Mouse (Mus musculus): ENCODE measurements around the gene Chtop. TPM values are rescaled to one million over a fixed set of nuclear protein-coding genes. Genes with fewer than 3 reads are reported as not detected.

Chtop gene
- total and polyA plus RNA-seq, 3 experiments, result 201 to 320 TPM; not detected in 1

DNA sequence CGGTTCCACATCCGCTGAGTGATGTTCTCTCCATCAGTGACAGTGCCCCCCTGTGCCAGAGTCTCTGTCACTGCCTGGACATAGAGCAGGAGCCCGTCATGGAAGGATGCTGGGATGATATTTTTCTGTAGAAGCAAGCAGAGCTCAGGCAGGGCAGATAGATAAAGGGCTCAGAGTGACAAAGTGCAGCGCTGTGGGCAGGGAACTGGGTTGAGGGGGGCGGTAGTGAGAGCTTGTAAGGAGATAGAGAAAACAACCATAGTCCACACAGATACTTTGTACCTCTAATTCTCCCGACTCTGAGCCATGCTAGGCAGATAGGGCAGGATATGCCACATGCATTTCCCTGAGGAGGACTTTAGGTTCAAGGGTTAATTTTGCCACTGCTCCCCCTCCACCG, 46.7 kb downstream of the Chtop start:
- no peak overlapping the region for H3K9ac ChIP-seq (ENCODE audit: control insufficient read depth, low read depth, low read length, poor library complexity, severe bottlenecking)
- no peak for TF ChIP-seq MAZ (IDR thresholded peaks at IDR 0.05; ENCODE audit: low read depth, low read length)
- no peak for TF ChIP-seq USF2 (IDR thresholded peaks at IDR 0.05; ENCODE audit: borderline replicate concordance in 1 of 2, insufficient read depth in 1 of 2, low read depth in 1 of 2, low read length in 2 of 2)
- no peak for TF ChIP-seq RCOR1 (IDR thresholded peaks at IDR 0.05; ENCODE audit: low read depth, low read length)
- TF ChIP-seq MXI1 (IDR thresholded peaks at IDR 0.05; ENCODE audit: low read depth, low read length), result no peak
- TF ChIP-seq ZNF384 (IDR thresholded peaks at IDR 0.05; ENCODE audit: low read depth, low read length), result no peak
- no peak for TF ChIP-seq GATA1 (IDR thresholded peaks at IDR 0.05; ENCODE audit: low read depth, low read length)
- no peak for DNase-seq (ENCODE audit: low read depth, low spot score)
- no peaks in the 10 kb centered on the region for H3K36me3 ChIP-seq (ENCODE audit: control insufficient read depth in 1 of 2, insufficient read depth in 2 of 2, low read length in 2 of 2)
- no peaks in the 10 kb centered on the region for H3K4me1 ChIP-seq (ENCODE audit: control insufficient read depth in 1 of 2, insufficient read depth in 2 of 2, low read length in 2 of 2)
- H3K4me3 ChIP-seq (ENCODE audit: control insufficient read depth in 1 of 2, insufficient read depth in 1 of 2, low read depth in 2 of 2, low read length in 2 of 2), result no peak overlapping the region
- no peaks in the 10 kb centered on the region for H3K9me3 ChIP-seq (replicated peaks; ENCODE audit: insufficient read depth, low read length)
- H3K27me3 ChIP-seq (ENCODE audit: control insufficient read depth in 1 of 2, insufficient read depth in 2 of 2, low read length in 2 of 2), result peaks cover 8 to 13% of the 10 kb centered on the region in 2 experiments
- no peak overlapping the region for H3K27ac ChIP-seq (ENCODE audit: control insufficient read depth, low read depth, low read length)
- no peaks in the 10 kb centered on the region for H3K79me2 ChIP-seq (ENCODE audit: control insufficient read depth, insufficient read depth, low read length, poor library complexity)

DNA sequence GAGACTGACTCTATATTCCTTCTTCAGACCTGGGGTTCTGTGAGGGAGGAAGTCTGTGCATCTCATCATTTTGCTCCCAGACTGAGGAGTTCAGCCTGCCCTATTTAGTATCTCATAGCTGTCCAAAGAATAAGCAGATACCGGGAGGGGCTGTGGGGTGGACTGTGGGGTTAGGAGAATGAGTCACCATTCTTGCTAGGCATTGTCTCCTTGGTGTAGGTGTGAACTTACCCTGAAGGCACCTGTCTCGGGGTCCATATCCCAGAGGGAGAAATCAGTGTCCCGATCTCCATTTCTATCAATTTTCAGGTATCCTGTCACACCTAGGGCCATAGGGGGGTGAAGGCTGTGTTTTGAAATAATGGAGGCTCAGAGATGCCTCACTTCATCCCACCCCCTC, 47.4 kb downstream of the Chtop start:
- Histone ChIP-seq H3K9me3 (replicated peaks; ENCODE audit: insufficient read depth, low read length) (no peaks in the 10 kb centered on the region), H3K4me3 (ENCODE audit: control insufficient read depth in 1 of 2, insufficient read depth in 1 of 2, low read depth in 2 of 2, low read length in 2 of 2) (no peak overlapping the region), H3K79me2 (ENCODE audit: control insufficient read depth, insufficient read depth, low read length, poor library complexity) (no peaks in the 10 kb centered on the region), H3K4me1 (ENCODE audit: control insufficient read depth in 1 of 2, insufficient read depth in 2 of 2, low read length in 2 of 2) (no peaks in the 10 kb centered on the region), H3K27me3 (ENCODE audit: control insufficient read depth in 1 of 2, insufficient read depth in 2 of 2, low read length in 2 of 2) (peaks cover 8 to 13% of the 10 kb centered on the region in 2 experiments), H3K27ac (ENCODE audit: control insufficient read depth, low read depth, low read length) (no peak overlapping the region), H3K9ac (ENCODE audit: control insufficient read depth, low read depth, low read length, poor library complexity, severe bottlenecking) (no peak overlapping the region), H3K36me3 (ENCODE audit: control insufficient read depth in 1 of 2, insufficient read depth in 2 of 2, low read length in 2 of 2) (no peaks in the 10 kb centered on the region)
- no peak for TF ChIP-seq HCFC1 (IDR thresholded peaks at IDR 0.05; ENCODE audit: low read depth, low read length)
- no peak for TF ChIP-seq CHD1 (IDR thresholded peaks at IDR 0.05; ENCODE audit: low read depth, low read length)
- TF ChIP-seq SMC3 (IDR thresholded peaks at IDR 0.05; ENCODE audit: low read depth, low read length), result no peak
- no peak for TF ChIP-seq ZKSCAN1 (IDR thresholded peaks at IDR 0.05; ENCODE audit: low read depth, low read length)
- DNase-seq (ENCODE audit: low read depth, low spot score), result no peak

DNA sequence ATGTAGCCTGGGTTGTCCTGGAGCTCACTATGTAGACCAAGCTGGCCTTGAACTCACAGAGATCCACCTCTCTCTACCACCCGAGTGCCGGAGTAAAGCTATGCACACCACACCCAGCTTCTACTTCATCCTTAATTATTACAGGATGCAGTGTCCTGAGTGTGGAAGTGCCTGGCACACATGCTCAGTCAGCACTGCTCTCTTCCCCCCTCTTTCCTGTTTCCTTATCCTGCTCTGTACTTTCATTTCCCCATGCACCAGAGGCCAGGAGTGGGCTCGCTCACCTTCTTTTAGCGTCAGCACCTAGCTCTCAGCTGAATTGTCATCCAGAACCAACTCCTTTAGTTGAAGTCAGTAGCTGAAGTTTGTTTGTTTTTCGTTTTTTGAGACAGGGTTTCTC, 49.0 kb downstream of the Chtop start:
- no peak for DNase-seq (ENCODE audit: low read depth, low spot score)
- peaks cover 8 to 13% of the 10 kb centered on the region in 2 experiments for H3K27me3 ChIP-seq (ENCODE audit: control insufficient read depth in 1 of 2, insufficient read depth in 2 of 2, low read length in 2 of 2)
- H3K4me3 ChIP-seq (ENCODE audit: control insufficient read depth in 1 of 2, insufficient read depth in 1 of 2, low read depth in 2 of 2, low read length in 2 of 2), result no peak overlapping the region
- H3K36me3 ChIP-seq (ENCODE audit: control insufficient read depth in 1 of 2, insufficient read depth in 2 of 2, low read length in 2 of 2), result no peaks in the 10 kb centered on the region
- H3K4me1 ChIP-seq (ENCODE audit: control insufficient read depth in 1 of 2, insufficient read depth in 2 of 2, low read length in 2 of 2), result no peaks in the 10 kb centered on the region
- H3K9me3 ChIP-seq (replicated peaks; ENCODE audit: insufficient read depth, low read length), result no peaks in the 10 kb centered on the region
- H3K9ac ChIP-seq (ENCODE audit: control insufficient read depth, low read depth, low read length, poor library complexity, severe bottlenecking), result no peak overlapping the region
- H3K79me2 ChIP-seq (ENCODE audit: control insufficient read depth, insufficient read depth, low read length, poor library complexity), result no peaks in the 10 kb centered on the region
- no peak overlapping the region for H3K27ac ChIP-seq (ENCODE audit: control insufficient read depth, low read depth, low read length)
- no peak for TF ChIP-seq MAZ (IDR thresholded peaks at IDR 0.05; ENCODE audit: low read depth, low read length)
- TF ChIP-seq ZKSCAN1 (IDR thresholded peaks at IDR 0.05; ENCODE audit: low read depth, low read length), result no peak
- no peak for TF ChIP-seq RCOR1 (IDR thresholded peaks at IDR 0.05; ENCODE audit: low read depth, low read length)
- no peak for TF ChIP-seq CHD2 (IDR thresholded peaks at IDR 0.05; ENCODE audit: low read length)
- no peak for TF ChIP-seq MYC (IDR thresholded peaks at IDR 0.05; ENCODE audit: low read depth, low read length)
- TF ChIP-seq CHD1 (IDR thresholded peaks at IDR 0.05; ENCODE audit: low read depth, low read length), result no peak
- TF ChIP-seq TAL1 (IDR thresholded peaks at IDR 0.05; ENCODE audit: low read length), result no peak
- no peak for TF ChIP-seq BHLHE40 (IDR thresholded peaks at IDR 0.05; ENCODE audit: borderline replicate concordance, low read depth, low read length)
- no peak for TF ChIP-seq USF1 (IDR thresholded peaks at IDR 0.05; ENCODE audit: low read depth, low read length)
- no peak for TF ChIP-seq MAFK (IDR thresholded peaks at IDR 0.05; ENCODE audit: borderline replicate concordance, low read depth, low read length)
- TF ChIP-seq MEF2A (IDR thresholded peaks at IDR 0.05; ENCODE audit: extremely low read depth, insufficient replicate concordance, low read depth, low read length, poor library complexity, severe bottlenecking), result no peak
- TF ChIP-seq ZC3H11A (IDR thresholded peaks at IDR 0.05; ENCODE audit: low read depth, low read length), result no peak
- TF ChIP-seq MAX (IDR thresholded peaks at IDR 0.05; ENCODE audit: low read length), result no peak

Data from MEL (cell line).